Comparison of ENCODE assay signal across 8 mouse cellular contexts in the genomic region with DNA sequence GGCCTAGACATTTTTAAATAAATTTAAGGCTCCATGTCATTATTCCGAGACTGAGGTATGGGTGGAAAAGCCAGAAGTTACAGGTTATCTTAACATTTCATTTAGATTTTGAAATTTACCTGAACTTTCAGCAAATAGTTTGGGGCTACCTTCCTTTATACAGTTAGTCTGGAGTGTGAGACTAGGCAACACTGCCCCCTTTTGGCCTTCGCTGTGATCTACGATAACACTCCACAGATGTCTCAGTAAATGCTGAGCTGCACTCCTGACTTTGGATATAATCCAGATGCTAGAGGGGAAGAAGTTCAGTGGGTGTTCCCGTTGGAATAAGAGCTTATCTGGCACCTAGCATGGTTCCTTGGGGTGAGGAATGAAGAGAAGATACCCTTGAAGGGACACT.
A peak's percentile ranks its signal among the peaks of the same experiment; 100 is the strongest.
DNase-seq lines count a peak whose midpoint lies in the region; ATAC-seq and TF ChIP-seq lines count a peak whose summit lies in the region.

No protein-coding gene starts in this region.

- H3K27me3 ChIP-seq in neural tube, embryonic 15.5 days (replicated peaks), result no peaks in the 10 kb centered on the region
- no peaks in the 10 kb centered on the region for H3K27me3 ChIP-seq in forebrain, embryonic 16.5 days (replicated peaks; ENCODE audit: control insufficient read depth, insufficient read depth, low read length)
- no peaks in the 10 kb centered on the region for H3K27me3 ChIP-seq in midbrain, postnatal 0 days (ENCODE audit: insufficient read depth, low read length)

- no peak overlapping the region for H3K4me3 ChIP-seq in neural tube, embryonic 15.5 days (replicated peaks)
- H3K4me3 ChIP-seq in forebrain, embryonic 16.5 days (replicated peaks; ENCODE audit: low read length), result no peak overlapping the region
- H3K4me3 ChIP-seq in midbrain, postnatal 0 days (ENCODE audit: low read depth, low read length), result no peak overlapping the region

- H3K36me3 ChIP-seq in neural tube, embryonic 15.5 days, result no peaks in the 10 kb centered on the region
- H3K36me3 ChIP-seq in forebrain, embryonic 16.5 days (ENCODE audit: control insufficient read depth, insufficient read depth), result no peaks in the 10 kb centered on the region
- H3K36me3 ChIP-seq in midbrain, postnatal 0 days (ENCODE audit: insufficient read depth, low read length), result no peaks in the 10 kb centered on the region

- no peak; the same call in 1 of the 2 replicates for ATAC-seq in neural tube, embryonic 15.5 days (ENCODE audit: low FRiP score)
- ATAC-seq in forebrain, embryonic 16.5 days, result peak; percentile 81
- no peak for ATAC-seq in midbrain, postnatal 0 days (ENCODE audit: low FRiP score)

- H3K27ac ChIP-seq in neural tube, embryonic 15.5 days (replicated peaks), result no peak overlapping the region
- no peak overlapping the region for H3K27ac ChIP-seq in forebrain, embryonic 16.5 days (ENCODE audit: low read length)
- no peak overlapping the region for H3K27ac ChIP-seq in midbrain, postnatal 0 days (ENCODE audit: low read depth, low read length)

- H3K4me2 ChIP-seq in neural tube, embryonic 15.5 days, result no peak overlapping the region
- no peak overlapping the region for H3K4me2 ChIP-seq in forebrain, embryonic 16.5 days (ENCODE audit: low read length)
- no peak overlapping the region for H3K4me2 ChIP-seq in midbrain, postnatal 0 days (ENCODE audit: low read depth, low read length, poor library complexity, severe bottlenecking)

- no peaks in the 10 kb centered on the region for H3K9me3 ChIP-seq in neural tube, embryonic 15.5 days (replicated peaks)
- no peaks in the 10 kb centered on the region for H3K9me3 ChIP-seq in forebrain, embryonic 16.5 days (ENCODE audit: control insufficient read depth, low read length)
- no peaks in the 10 kb centered on the region for H3K9me3 ChIP-seq in midbrain, postnatal 0 days (ENCODE audit: low read length)

- WGBS in neural tube, embryonic 15.5 days, result 45% methylated on average over 4 of the region's 4 CpGs
- 39% methylated on average over 4 of the region's 4 CpGs for WGBS in forebrain, embryonic 16.5 days
- 45% methylated on average over 4 of the region's 4 CpGs for WGBS in midbrain, postnatal 0 days

- H3K4me1 ChIP-seq in neural tube, embryonic 15.5 days, result no peaks in the 10 kb centered on the region
- no peaks in the 10 kb centered on the region for H3K4me1 ChIP-seq in forebrain, embryonic 16.5 days (replicated peaks; ENCODE audit: control insufficient read depth, insufficient read depth, low read length)
- no peaks in the 10 kb centered on the region for H3K4me1 ChIP-seq in midbrain, postnatal 0 days (ENCODE audit: insufficient read depth, low read length)

- TF ChIP-seq CTCF in midbrain, postnatal 0 days (IDR thresholded peaks at IDR 0.05), result peak; percentile 67

- peak; percentile 3 to 54 for DNase-seq in adrenal gland, adult (ENCODE audit: inconsistent age in 2 of 2, low spot score in 1 of 2)
- no peak for DNase-seq in adrenal gland, adult 18-20 months (ENCODE audit: low spot score in 2 of 2)
- peak; percentile 31 for DNase-seq in neural tube, embryonic 10.5 days (ENCODE audit: extremely low spot score, low spot score)
- peak; percentile 53 to 62 for DNase-seq in kidney, postnatal 4 days
- DNase-seq in midbrain, postnatal 0 days (ENCODE audit: low spot score), result peak; percentile 61
- no peak for DNase-seq in lung, postnatal 14 days

- H3K9ac ChIP-seq in neural tube, embryonic 15.5 days (replicated peaks), result no peak overlapping the region
- no peak overlapping the region for H3K9ac ChIP-seq in forebrain, embryonic 16.5 days (replicated peaks; ENCODE audit: low read depth, low read length)
- no peak overlapping the region for H3K9ac ChIP-seq in midbrain, postnatal 0 days (replicated peaks; ENCODE audit: low read length, poor library complexity, severe bottlenecking)

Comparison
In these comparisons a context has a peak if more than half of its experiments do, and no peak if none do; other contexts are left out.
1. DNase-seq: peak in adrenal gland, adult (2 of 2), neural tube, embryonic 10.5 days (single experiment), kidney, postnatal 4 days (2 of 2) and midbrain, postnatal 0 days (single experiment); none in adrenal gland, adult 18-20 months (0 of 2) and lung, postnatal 14 days (single experiment).